Mouse (Mus musculus) liver, adult 2 months (tissue): ENCODE results near the gene Tbc1d10c.

Experiments used
- CTCF ChIP-seq: fragments of 200-500 bp; IDR thresholded peaks from 2 replicates; pipeline ENCODE4 v1.5.1; 2011; ENCODE audit warnings: low read depth, low read length, control low read depth
- POLR2A ChIP-seq: fragments of 200-500 bp; IDR thresholded peaks from 2 replicates; pipeline ENCODE4 v1.6.1; 2011; ENCODE audit warnings: low read length, control low read depth; ENCODE audit not compliant: insufficient read depth; ENCODE audit errors: extremely low read depth

- no peak for TF ChIP-seq CTCF
- no peak for TF ChIP-seq POLR2A
Measured at GRCm38 (mm10) chr19:4147782-4148490, 43.1 kb downstream of the Tbc1d10c start.
